Mouse (Mus musculus) large intestine, adult 2 months (tissue): ENCODE measurements around the gene Itprid2. TPM values are rescaled to one million over a fixed set of nuclear protein-coding genes. Genes with fewer than 3 reads are reported as not detected.

ENCODE experiments used
- DNase-seq: peaks from one replicate; pipeline ENCODE4 v3.0.0-alpha.2; 2012; ENCODE audit warnings: low read depth, low spot score
- WGBS: fragments of 180-500 bp; shearing (Covaris S2); methylation state at CpG from one replicate; pipeline ENCODE4 v1.1.7; 2018; 5-methylcytosine and 5-hydroxymethylcytosine counted together
- polyA plus RNA-seq: library from polyadenylated mRNA; depleted of rRNA; stranded (reverse); fragments of >200 nt; gene quantifications from 2 replicates; pipeline ENCODE4 v1.2.3, GENCODE M21; 2012

The Itprid2 gene
- polyA plus RNA-seq, 1 experiment = 23.1 TPM

DNA sequence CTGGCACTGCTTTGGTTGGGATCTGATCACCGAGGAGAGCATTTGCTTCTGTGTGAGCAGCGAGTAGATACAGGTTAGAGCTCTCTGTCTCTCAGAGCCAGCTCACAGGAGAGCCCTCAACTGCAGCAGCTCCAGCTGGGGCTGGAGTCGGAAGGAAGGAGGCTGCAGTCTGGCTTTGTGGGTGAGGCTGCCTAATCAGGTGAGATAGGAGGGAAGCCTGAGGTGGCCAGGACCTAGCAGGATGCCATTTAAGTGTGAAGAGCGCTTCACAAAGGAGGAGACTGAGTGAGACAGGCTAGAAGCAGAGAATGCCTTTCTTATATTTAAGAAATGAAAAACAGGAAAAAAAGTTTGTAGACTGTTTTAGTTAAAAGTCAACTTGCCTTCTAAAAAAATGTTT is 11.9 kb downstream of the Itprid2 start:
- 76% methylated on average over 4 of the region's 4 CpGs for WGBS
- DNase-seq = no peak

DNA sequence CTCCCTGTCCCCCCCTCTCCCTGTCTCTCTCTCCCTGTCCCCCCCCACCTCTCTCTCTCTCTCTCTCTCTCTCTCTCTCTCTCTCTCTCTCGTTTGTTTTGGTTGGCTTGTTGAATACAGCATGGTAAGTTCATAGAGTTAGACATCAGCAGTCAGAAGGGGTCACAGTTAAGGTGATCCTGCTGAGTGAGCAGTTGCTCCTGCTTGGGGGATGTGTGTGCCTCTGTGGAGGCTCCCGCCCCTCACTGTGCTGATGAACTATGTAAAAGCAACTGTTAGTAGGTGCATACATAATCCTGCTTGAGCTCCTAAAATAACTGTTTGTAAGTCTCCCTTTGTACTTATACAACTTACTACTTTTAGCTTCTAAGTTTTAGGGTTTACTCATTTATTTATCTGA is 12.6 kb downstream of the Itprid2 start:
- 56% methylated on average over 2 of the region's 2 CpGs for WGBS
- no peak for DNase-seq

- WGBS = 42% methylated on average over 3 of the region's 3 CpGs
These were observed 16.0 kb downstream of the Itprid2 start for GRCm38 (mm10) chr2:79651185-79651584.

DNA sequence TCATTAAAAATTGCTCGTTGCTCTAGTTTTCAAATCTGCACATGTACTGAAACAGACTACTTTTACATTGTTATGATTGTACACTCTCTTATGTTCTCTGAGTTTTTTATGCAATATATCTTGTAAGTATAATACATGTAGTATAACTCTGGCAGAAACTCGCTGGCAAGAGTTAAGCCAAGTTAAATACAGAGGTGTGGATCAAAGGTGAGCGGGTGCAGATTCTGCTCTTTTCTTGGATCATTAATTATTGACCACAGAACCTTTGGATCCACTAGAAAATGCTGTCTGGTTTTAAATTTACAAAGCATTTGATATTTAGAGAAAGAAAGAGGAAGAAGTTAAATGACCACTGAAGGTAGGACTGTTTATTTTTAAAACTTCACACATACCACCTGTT is 16.5 kb downstream of the Itprid2 start:
- no peak for DNase-seq
- WGBS = 25% methylated on average over 3 of the region's 3 CpGs

More at GRCm38 (mm10) chr2:79651185-79651584, 16.0 kb downstream of the Itprid2 start:
- DNase-seq = no peak

GRCm38 (mm10) chr2:79652502-79652901 is 17.4 kb downstream of the Itprid2 start:
- 63% methylated on average over 4 of the region's 4 CpGs for WGBS
- DNase-seq = no peak

DNA sequence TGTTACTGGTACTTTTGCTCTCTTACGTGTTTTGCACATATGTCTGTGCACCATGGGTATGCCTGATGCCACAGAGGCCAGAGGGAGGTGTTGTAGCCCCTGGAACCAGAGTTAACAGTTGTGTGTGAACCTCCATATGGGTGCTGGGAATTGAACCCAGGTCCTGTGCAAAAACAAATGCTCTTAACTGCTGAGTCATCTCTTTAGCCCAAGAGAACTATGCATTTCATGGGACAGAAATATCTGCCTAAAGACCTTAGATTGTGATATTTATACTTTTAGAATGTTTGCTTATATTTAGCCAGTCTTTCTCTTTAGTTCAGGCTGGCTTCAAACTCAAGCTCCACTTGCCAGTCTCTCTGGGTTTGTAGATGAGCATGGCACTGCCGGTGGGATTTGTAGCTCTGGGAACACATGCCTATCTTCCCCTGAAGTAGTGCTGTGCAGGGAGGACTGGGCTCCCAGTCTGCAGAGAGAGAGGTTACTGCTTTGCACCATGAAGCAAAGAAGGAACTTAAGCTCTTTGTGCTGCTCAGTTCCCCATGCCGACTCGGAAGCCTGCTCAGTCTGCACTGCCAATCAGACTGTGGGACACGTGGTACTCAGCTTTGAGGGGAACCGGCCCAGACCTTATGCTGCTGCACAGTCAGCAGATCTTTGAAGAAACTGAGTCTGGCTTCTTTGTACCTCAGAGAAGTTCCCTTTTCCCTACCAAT is 18.1 kb downstream of the Itprid2 start:
- 85% methylated on average over 6 of the region's 6 CpGs for WGBS

GRCm38 (mm10) chr2:79653809-79654164 is 18.6 kb downstream of the Itprid2 start:
- no peak for DNase-seq
- WGBS = 75% methylated on average over 2 of the region's 2 CpGs

More for the DNA sequence above, 18.1 kb downstream of the Itprid2 start:
- no peak for DNase-seq

GRCm38 (mm10) chr2:79657062-79657461 is 21.9 kb downstream of the Itprid2 start:
- DNase-seq = no peak
- WGBS = 79% methylated on average over 8 of the region's 8 CpGs

DNA sequence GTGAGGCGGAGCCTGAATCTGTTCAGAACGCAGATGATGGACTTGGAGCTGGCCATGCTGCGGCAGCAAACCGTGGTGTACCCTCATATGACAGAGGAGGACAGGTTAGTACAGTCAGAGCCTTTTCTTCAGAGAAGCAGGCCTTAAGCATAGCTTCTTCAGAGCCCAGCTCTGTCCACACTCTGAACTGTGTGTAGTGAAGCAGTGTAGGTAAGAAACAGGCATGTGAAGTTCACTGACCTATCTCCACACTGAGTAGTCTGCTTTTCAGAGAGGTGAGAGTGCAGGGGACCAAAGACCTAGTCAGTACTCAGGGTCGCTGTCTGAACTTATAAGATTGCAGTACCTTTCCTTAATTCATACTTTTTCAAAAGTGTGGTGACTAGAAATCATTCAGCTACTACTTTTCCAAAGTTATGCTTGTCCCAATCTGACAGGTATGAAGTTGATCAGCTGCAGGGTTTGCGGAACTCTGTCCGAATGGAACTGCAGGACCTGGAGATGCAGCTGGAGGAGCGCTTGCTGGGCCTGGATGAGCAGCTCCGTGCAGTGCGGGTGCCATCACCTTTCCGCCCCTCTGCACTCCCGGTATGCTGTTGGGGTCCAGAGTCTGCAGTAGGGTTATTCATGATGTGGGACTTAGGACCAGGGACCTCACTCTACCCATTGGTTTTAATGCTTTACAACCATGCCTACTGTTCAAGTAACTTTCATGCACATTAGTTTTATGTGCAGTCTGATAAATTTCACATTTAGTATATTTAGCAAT is 25.4 kb downstream of the Itprid2 start:
- WGBS = 86% methylated on average over 12 of the region's 12 CpGs
- no peak for DNase-seq

- DNase-seq = no peak
- 82% methylated on average over 7 of the region's 7 CpGs for WGBS
These were observed 26.4 kb downstream of the Itprid2 start for GRCm38 (mm10) chr2:79661486-79662104.

DNA sequence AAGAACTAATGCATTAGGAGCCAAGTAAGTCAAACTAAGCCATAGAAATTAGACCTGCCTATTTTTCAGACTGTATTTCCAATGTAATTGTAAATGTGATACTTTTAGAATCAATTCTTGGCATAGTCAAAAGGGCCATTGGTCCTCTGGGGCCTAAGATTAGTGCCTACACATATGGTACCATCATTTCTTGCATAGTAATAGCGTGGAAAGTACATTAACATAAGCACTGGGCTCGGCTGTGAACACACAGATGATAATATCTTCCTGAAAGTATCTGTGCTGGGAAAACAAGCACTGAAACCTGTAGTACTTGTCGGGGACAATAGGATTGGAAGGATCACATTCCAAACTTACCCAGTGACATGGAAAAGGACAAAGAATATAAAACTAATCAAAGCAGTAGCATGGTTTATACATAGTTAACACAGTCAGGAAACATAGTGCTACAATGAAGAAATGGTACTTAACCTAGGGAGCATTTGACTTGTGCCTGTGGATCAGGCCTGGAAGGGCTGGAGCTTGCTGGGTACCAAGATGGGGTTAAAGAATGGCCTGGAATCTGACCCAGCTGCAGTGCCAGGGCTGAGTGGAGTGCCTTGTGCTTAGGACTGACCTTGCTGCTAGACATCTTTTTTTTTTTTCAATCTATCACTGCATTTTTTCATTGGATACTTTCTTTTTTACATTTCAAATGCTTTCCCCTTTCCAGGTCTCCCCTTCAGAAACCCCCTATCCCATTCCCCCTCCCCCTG is 29.6 kb downstream of the Itprid2 start:
- DNase-seq = no peak
- WGBS = 82% methylated on average over 3 of the region's 3 CpGs

DNA sequence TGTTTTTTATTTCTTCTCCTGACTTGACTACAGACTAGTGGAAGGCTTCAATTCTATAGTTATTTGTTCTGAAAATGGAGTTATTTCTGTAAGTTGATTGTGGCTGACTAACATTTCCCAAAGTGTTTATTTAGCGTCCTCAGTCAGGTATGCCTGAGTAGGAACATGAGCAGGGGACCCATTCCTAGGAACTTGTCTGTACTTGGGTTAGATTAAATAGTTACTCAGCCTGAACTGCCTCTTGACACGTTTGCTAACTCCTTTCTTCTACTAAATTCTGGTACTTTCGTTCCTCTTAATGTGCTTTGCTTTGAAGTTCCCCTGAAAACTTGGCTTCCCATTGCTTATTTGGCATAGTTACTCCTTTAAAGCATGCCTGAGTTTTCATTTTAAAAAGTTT is 30.3 kb downstream of the Itprid2 start:
- no peak for DNase-seq
- 51% methylated on average over 3 of the region's 3 CpGs for WGBS

GRCm38 (mm10) chr2:79675266-79675665 is 40.1 kb downstream of the Itprid2 start:
- no peak for DNase-seq
- 92% methylated on average over 3 of the region's 3 CpGs for WGBS

GRCm38 (mm10) chr2:79677663-79678257 is 42.6 kb downstream of the Itprid2 start:
- no peak for DNase-seq
- WGBS = 63% methylated on average over 1 of the region's 1 CpGs

DNA sequence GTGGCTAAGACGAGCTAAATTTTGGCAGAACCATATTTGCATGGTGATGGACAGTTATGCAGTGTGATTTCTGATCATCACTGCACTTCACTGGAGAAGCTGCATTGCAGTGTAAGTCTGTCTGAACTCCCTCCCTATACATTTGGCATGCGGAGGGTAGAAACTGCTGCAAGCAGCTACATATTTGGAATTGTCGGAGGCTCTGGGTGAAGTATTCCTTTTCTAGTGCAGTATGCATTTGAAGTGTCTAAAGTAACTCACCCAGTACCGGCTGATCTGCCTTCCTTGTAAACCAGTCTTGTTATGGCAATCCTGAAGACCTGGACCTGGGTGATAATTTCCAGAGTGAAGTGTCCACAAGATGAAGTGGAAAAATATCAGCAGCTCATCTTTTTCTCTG is 46.5 kb downstream of the Itprid2 start:
- WGBS = 75% methylated on average over 4 of the region's 4 CpGs

DNA sequence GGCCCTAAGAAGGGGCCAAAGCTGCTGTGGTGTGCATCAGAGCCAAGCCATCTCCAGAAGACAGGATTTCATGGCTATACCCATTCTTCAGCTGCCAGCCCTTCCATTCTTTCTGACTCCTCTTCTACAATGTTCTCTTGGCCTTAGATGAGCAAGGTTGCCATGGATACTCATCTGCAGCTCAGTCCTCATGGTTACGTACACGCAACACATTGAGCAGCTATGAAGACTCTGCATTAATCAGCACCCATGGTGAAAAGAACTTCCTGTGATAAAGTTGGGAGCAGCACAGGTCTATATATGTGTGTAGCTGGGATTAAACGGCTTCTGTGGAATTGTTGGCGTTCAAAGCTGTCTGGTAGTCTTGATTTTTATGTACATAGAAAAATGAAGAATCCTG is 48.1 kb downstream of the Itprid2 start:
- WGBS = 96% methylated on average over 4 of the region's 4 CpGs
- no peak for DNase-seq

More for the DNA sequence above, 46.5 kb downstream of the Itprid2 start:
- DNase-seq = no peak

DNA sequence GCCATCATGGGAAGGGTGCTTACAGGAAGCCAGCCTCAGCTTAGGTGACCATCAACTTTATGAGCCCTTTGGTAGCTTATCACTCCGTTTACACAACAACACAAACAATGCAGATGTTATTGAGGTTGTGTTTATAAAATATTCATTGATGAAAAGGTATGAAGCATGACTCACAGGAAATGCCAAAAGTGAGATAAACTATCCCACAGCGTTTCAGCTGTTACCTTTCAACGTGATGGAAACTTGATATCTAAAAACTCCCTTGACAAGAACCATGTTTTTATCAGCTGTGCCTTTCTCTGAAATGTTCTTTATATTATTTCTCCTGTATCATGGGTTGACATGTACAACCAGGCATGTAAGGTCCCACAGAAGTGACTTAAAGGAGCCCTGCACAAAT is 55.7 kb downstream of the Itprid2 start:
- no peak for DNase-seq
- WGBS = 42% methylated on average over 3 of the region's 3 CpGs

DNA sequence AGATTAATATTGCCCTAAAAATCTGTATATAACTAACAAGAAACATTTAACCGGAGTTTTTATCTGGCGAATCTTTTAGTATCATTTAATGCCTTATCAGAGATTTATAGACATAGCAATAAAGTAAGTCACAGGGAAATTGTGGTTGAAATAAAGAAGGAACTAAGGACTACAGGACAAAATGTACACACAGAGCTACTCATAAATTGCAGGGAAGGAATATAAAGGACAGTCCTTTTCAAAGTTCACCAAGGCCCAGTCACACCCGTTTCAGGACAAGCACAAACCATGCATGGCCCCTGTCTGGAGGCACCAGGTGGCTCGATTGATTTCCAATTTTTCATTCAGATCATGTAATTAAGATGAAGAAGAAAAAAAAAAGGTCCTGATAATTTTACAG is 60.0 kb downstream of the Itprid2 start:
- peak; percentile 53 for DNase-seq
- 24% methylated on average over 4 of the region's 4 CpGs for WGBS

GRCm38 (mm10) chr2:79695939-79696338 is 60.8 kb downstream of the Itprid2 start:
- WGBS = 76% methylated on average over 12 of the region's 12 CpGs
- no peak for DNase-seq
